Mouse (Mus musculus): ENCODE measurements around the gene Egf.
"Not testable (repeated sequence)": the region's sequence is repeated elsewhere in the genome, so short reads cannot be mapped to it uniquely, and the experiment has no call there.

The Egf gene

DNA sequence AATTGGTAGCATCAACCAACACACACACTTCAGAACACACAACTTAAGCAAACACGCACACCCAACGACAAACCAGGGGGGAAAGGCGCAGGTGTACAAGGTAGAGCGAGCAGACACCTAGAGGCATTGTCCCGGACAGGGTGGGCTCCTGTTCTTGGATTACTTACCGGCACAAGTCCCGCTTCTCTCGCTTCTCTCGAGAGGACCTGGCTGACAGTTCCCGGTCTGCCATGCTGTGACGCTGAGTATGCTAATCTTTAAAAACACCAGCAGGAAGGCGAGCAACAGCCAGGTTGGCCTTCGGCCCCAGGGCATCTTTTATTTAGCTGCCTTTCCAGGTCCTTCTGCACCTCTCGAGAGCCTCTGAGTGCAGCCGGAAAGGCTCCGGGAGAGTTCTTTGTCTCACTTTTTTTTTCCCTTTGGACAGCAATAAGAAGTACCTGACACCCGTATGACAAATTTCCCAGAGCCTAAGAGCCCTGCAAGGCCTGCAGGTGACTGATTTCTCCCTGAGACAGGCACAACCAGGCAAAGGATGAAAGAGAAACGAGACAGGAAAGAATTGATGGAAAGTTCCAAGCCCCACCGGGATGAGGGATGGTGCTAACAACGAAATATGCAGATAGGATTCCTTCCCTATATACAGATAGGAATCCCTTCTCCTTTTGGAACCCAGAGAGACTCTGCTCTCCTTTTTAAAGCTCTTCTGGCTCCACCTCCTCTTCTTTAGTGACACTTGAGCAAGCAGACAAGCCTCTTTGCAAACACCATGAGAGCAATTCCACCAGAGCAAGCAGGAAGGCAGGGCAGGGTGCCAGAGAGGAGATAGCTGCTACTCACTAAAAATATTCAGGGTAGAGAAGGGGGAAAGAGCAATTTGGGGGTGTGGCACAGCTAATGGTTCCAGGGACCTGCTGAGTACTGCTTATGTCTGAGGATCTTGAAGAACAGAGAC lies at the start of gene Egf:
Gene Egf (minus strand): TSS at position 667 of the 955 bp plus-strand sequence.
- DNase-seq (ENCODE audit: extremely low read depth, low read depth) = no peak

DNA sequence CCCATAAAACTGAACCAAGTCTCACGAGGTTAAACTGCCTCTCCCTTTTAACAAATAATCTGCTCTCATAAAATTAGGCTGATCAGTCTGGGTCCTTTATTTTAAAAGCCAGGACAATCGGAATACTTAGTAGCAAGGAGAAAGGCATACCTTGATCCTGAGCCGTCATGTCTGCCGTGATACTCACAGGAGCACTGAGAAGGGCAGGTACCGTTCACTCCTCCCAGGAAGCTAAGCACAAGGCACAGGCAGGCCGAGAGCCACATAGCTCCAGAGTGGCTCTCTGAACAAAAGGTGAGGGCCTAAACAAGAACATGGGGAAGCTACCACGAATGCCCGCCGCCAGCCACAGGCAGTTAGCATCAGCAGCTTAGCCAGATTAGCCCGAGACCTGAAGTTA lies 48.6 kb upstream of the Egf start, which contains the start of gene Lrit3:
Gene Lrit3 (minus strand): TSS at position 266 of the 400 bp plus-strand sequence.
- DNase-seq (ENCODE audit: extremely low read depth, low read depth) = no peak

DNA sequence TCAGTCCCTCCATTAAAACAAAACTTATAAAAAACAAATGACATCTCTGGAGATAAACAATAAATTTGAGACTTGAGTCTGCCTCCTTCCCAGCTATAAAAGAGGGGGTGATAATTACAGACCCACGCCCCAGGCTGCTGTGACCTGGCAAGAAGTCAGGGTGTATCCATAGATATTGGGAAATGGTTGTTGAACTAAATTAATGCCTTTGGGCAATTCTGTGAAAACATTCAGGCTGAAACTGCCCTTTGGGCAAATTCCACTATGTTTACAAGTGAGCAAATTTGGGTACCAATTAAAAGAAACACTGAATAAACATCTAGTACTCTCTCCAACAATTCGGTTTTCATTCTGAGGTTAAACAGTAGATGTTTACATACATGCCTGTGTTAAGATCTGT lies 43.9 kb upstream of the Egf start:
- DNase-seq (ENCODE audit: extremely low read depth, low read depth) = no peak

DNA sequence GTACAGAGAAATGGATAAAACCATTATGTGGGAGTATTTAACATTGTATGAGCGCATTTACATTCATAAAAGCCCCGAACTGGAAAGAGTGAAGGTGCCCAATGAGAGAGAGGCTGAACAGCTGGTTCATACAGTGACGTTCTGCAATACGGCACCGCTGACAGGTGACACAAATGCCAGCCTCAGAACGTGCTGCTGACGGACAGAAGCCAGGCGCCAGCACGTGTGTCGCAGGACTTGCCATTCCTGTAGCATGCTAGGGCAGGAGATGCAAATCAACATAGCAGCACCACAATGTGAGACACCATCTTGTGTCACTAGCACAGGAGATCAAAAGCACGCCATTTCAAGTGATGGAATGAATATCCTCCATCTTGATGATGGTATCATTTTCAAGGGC lies 43.4 kb upstream of the Egf start:
- no peak for DNase-seq (ENCODE audit: extremely low read depth, low read depth)

DNA sequence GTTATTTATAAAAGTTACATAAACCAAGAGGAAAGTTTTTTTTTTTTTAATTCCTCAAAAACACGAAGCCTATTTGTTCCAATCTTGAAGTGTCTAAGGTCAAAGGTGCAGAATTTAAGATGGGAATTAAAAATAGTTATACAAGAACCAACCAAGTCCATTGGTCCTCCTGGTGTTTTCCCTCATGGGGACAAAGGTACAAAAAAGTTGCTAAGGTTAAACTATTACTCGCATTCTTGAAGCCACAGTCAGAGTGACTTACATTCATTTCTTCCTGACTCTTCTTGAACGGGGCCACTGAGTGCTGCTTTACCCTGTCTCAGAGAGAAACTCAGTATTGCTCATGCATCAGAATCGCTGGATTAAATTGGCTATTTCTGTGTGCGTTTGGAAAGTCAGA lies 42.2 kb upstream of the Egf start:
- no peak for DNase-seq (ENCODE audit: extremely low read depth, low read depth)

DNA sequence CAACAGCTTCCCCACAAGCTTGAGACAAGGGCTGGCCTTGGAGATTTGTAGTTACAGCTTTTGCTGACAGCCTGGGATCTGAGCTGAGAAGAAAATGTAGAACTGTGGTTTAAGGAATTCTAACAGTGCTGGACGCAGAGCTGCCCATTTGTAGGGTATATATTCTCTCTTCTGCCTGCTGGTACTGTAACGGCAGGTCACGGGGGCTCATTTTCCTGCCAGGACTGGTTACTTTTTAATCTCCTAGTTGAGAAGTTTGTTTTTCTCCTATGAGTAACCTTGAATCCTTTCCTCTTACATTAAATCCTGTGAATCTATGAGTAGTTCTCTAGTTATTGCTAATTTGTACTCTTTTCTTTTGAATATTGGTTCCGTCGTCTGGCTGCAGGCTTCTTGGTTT lies 38.7 kb upstream of the Egf start:
- DNase-seq (ENCODE audit: extremely low read depth, low read depth) = no peak

DNA sequence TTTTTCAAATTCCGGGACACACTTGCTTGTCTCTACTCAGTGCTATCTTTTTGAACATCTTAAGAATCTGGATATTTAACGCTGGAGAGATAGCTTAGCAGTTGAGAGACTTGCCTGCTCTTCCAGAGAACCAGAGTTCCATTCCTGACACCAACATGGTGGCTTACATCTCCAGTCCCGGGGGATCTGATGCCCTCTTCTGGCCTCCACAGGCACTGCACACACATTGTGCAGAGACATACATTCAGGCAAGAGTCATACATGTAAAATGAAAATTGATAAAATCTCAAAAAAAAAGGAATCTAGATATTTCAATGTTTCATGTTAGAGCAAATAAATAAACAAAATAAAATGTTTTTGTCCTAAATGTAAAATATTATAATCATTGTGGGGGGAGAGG lies 27.6 kb upstream of the Egf start:
- DNase-seq (ENCODE audit: extremely low read depth, low read depth) = peak; percentile 6

DNA sequence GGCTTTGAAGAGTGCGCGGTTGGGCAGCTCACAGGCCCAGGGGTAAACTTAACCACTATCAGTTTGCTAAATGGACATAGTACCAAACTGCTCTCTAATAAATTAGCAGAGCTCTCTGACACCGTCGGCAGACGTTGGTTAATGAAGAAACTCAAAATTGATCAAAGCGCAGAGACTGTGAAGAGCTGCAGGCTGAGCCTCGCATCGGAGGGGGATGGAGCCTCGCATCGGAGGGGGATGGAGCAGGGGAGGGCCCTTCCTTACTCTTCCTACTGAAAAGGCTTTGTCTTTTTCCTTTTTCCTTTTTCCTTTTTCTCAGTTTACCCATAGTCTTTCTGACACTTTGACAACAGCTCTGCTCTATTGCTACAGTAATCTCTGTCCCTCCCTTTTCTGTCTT lies 26.3 kb upstream of the Egf start:
- DNase-seq (ENCODE audit: extremely low read depth, low read depth) = no peak

DNA sequence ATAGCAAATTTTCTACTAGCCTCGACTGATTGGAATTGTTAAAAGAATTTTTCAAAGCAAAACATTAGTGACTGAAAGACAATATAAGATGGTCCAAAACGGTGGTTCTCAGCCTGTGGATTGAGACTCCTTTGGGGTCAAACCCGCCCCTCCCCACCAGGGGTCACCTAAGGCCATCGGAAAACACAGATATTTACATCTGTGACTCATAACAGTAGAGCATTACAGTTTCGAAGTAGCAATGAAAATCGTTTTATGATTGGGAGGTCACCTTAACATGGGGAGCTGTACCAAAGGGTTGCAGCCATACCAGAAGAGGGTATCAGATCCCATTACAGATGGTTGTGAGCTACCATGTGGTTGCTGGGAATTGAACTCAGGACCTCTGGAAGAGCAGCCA lies 16.1 kb upstream of the Egf start:
- DNase-seq (ENCODE audit: extremely low read depth, low read depth) = no peak

DNA sequence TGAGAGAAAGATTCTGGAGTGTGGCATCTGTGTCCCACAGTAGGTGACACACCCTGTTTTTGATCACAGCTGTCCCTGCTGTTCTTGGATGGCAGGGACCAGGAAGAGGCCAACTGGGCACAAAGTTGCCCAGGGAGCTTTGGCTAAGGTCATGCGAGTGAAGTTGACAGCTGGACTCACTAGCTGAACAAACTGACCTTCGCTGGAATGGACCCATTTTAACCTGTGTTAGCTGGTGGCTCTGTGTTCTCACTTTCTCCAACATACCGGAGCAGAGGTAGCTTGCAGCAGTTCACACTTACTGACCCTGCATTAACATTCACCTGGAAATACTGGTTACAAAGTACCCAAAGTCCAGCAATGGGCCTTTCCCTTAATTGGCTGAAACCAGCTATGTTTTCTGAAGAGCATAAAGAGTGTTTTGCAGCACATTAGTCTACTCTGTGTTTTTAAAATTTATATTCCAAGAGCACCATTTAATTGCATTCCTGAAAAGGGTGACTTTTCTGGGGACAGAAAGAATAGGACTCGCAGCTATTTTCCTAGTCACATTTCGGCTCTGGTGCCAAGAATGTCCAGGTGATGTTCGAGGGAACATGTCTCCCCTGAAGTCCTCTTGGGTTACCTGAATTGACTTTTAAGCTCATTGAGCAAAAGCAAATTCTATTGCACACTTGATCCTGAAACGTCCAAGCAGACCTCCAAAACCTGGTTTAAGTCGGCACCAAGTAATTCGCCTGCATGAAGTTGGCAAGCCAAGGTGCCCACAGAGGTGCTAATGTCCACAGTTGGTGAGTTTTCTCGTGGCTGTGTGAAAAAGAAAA lies 12.1 kb upstream of the Egf start:
- no peak for DNase-seq (ENCODE audit: extremely low read depth, low read depth)

DNA sequence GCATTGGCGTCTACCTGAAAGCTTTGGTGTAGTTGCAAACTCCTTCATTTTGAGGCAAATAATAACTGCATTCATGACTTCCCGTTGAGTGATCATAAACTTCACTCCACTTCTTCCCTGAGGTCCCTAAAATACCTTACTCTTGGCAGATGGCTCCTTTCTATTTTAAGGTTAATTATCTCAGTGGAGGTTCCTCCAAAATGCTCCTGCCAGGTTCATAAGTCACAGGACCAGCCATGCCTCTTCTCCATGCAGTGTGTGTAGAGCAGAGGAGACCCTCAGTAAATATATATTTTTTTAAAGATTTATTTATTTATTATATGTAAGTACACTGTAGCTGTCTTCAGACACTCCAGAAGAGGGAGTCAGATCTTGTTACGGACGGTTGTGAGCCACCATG lies 11.0 kb upstream of the Egf start:
- DNase-seq (ENCODE audit: extremely low read depth, low read depth) = no peak

DNA sequence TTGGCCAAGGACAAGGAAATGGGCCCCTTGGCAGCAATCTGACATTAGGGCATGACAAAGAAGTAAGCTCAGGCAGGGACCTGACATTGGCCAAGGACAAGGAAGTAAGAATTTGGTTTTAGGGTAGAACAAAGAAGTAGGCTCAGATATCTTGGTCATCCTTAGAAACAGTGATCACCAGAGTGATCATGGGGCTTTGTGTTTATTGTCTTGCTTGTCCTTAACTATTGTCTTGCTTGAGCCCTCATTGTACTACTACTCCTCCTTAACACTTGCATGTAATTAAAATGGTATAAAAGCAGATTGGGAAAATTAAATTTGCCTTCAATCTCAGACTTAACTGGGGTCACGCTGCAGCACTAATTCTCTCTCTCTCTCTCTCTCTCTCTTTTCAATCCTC lies 2.5 kb upstream of the Egf start:
- DNase-seq (ENCODE audit: extremely low read depth, low read depth) = not testable (repeated sequence)

DNA sequence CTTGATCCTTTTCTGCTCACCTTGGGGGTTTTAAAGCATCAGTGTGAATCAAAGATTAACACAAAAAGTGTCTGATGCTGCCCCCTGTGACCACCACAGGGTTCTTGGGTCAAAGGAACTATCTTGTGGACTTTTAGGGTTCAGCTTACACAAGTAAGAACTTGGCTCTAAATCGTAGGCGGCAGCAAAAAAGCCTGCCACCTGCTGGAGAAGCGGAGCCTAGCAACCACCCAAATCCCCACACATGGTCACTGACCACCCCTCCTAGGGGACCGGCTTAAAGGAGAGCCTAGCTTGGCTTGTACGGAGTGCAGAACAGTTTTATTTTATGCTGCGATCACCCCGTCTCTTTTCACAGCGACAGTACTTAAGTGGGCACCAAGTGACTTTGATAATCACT lies 10.3 kb downstream of the Egf start:
- peak; percentile 49 for DNase-seq (ENCODE audit: extremely low read depth, low read depth)

DNA sequence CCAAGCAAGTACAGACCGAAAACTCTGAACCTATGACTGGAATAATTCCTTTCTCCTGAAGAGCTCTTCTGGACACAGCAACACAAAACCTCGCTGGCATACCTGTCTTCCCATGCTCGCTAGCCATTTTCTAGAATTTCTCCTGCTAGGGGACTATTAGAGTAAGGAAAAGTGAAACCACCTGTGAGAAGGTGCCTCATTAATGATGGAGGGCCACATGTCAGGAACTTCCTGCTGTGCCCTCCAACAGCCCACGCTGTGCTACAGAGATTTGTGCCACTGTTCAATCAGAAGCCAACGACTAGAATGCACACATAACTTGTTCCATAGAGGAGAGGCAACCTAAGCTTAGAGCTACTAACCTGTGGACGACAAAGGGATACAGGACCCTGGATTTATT lies 12.3 kb downstream of the Egf start:
- no peak for DNase-seq (ENCODE audit: extremely low read depth, low read depth)

DNA sequence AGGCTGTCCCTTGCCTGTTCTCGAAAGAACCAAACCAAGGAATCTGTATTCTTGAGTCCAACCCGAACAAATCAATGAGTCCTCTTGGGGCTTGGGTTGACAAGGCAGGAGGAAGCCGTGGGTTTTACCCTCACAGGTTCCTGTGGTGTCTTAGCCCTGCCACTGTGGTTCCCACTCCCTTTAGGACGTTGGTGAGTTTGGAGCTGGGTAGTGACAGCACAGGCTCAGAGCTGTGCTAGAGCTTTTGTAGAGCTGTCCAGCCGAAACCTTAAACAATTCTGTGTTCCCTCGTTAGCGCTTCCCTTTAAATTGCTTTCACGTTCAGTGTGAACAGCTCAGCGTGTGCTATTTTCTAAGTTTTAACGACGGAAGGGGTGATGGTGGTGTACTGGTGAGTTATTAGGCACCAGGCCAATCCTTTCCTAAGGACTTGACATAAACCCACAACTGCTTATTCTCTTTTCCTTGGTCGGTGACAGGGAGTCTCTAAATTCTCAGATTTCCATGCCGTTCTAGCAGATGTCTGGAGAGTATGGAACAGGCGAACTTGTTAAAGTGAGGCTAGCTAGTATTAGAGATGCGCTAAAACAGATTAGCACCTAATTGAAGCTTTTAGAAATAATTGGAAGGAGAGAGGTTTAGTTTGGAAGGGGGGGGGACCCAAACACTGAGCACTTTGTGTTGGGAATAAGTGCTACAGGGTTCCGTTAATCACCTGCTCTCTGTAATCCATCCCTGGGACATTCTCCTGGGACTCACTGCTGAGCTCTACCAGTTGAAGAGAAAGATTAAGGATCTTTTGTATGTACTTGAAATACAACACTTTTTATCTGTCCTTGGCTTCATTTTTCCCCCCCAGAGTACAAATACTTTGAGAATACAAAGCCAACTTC lies 16.6 kb downstream of the Egf start:
- no peak for DNase-seq (ENCODE audit: extremely low read depth, low read depth)

DNA sequence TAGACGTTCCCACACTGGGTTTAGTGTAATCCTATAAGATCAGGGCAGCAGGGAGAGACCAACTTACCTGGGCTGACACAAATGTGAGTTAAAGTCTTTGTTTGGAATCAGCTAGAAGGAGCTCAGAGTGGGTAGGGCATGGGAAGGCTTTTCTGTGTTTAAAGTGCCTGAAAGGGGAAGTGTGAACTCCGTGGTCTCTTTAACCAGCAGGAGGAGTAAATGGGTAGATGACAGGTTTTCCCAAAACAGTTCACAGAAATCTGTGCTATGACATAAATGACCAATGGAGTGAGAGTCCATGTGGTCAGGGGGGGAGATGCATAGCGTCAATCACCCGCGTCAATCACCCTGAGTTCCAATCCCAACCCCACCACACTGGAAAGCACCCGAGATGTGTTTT lies 23.5 kb downstream of the Egf start:
- DNase-seq (ENCODE audit: extremely low read depth, low read depth) = peak; percentile 50

DNA sequence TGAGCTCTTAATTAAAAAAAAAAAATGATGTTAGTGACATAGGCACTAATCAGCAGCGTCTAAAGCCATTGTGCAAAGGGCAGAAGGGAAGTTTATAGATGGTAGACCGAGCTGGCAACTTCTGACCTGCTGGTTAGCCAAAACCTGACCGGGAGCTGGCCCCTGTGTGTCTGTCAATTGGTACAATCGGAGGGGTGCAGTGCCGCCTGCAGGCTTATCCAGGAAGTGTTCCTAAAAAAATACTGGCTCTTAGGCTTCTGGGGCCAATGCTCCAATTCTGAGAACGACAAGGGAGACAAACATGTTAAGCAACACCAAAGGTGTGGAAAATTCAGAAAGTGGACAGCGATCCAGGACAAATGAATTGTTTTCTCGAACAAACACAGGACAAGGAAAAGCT lies 24.7 kb downstream of the Egf start:
- DNase-seq (ENCODE audit: extremely low read depth, low read depth) = peak; percentile 63

DNA sequence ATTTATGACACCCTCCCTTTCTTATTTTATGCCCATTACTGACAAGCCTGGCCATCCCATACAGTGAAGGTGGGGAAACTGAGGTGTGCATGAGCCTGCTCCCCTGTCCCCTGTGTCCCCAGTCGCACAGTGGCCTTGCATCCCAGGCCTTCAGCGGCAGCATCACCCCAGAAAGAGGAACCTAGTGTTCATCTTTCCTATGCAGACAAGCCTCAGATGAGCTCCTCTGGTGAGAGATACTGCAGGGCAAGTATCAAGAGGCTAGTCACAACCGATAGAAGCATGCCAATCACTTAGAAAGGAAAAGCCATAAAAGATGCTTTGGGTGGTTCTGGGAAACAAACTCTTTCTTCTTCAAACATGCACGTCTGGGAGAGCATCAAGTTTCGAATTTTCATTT lies 25.2 kb downstream of the Egf start:
- peak; percentile 80 for DNase-seq (ENCODE audit: extremely low read depth, low read depth)

DNA sequence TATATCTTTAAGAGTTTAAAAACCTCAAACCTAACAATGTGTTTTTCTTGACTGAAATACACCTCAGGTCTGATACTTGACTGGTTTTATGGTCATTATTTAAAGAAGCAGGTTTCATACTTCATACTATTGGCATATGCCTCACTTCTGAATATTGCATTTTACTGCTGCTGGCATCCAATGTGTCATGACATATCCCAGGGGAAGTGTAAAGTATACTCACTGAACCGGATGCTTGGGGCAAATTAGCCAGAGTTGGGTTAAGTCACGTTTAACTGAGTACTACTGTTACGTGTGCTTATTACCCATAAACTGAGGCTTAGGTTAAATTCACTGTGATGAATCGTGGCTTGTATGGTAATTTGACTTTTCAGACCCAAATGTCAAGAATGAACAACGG lies 29.5 kb downstream of the Egf start:
- DNase-seq (ENCODE audit: extremely low read depth, low read depth) = no peak

DNA sequence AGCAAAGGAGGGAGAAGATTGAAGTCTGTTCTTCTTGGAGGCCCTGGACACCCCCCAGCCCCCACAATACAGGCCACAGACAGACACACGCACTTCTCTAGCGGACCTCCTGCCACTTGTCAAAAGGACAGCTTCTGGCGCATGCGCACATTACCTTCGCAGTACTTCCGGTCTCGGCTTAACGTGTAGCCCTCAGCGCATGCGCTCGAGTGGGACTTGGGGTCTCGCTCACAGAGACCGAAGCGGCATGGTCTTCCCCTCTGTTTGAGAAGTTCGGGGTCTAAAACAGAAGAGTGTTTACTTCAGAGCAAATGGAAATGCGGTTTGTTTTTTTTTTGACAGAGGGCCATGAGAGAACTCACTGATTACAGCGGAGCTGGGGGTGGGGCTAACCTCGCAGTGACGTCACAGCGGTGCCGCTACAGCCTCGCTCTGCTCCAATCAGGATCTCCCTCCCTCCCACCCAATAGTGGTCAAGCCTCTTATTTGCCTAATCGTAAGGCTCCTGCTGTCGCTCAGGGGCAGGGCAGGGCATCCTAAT lies 30.1 kb downstream of the Egf start:
- DNase-seq (ENCODE audit: extremely low read depth, low read depth) = peak; percentile 96

DNA sequence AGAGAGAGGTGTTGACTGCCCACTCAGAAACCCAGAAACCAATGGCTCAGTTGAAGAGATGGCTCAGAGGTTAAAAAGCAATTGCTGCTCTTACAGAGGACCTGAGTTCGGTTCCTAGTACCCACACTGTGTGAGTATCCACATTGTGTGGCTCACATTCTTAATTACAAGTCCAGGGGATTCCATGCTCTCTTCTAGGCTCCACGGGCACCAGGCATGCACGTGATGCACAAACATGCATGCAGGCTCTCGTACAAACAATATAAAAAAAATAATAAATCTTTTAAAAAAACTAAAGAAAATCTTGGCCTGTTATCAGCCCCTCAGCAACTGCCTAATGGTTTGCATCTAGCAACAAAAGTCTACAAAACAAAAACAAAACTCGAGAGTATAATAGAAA lies 30.6 kb downstream of the Egf start:
- no peak for DNase-seq (ENCODE audit: extremely low read depth, low read depth)
